Mouse (Mus musculus): ENCODE results near the gene Nkain2.

DNA sequence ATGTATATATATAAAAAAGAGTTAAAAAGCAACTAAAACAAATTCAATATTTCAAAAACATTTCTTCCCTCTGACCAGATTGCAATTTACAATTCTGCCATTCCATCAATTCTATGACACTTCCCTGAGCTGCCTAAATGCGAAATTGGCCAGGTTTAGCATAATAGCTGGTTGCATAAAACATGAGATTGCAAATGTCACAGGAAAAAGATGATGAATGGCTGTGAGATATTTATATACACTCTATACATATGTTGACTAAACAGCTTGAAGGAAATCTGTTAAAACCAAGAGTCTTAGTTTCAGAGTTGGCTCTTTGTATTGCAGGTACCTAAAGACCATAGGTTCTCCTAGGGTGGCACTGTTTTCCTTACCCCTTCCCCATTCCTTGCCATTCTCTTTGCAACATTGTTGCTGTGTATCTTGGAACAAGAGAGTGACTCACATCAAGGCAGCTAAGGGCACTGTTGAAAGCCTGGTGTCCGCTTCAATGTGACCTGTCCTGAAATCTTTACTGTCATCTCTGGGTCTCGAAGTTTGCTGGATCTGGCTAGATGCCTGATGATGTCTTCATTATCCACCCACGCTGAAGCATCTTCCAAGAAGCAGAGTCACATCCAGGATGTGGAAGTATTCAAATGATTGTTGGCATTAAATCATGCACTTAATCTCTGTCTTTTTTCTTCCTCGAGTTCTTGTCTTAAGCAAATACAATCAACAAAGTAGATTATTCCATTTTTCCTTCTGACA lies 837.5 kb downstream of the Nkain2 start:
- TF ChIP-seq POLR2A (IDR thresholded peaks at IDR 0.05; ENCODE audit: low read depth, low read length) (no peak), CTCF (conservative IDR thresholded peaks at IDR 0.05 in 1 of 2, IDR thresholded peaks at IDR 0.05 in 1 of 2; ENCODE audit: low read depth in 2 of 2, low read length in 2 of 2) (no peak), ELF1 (IDR thresholded peaks at IDR 0.05; ENCODE audit: low read depth, low read length) (no peak), RAD21 (IDR thresholded peaks at IDR 0.05; ENCODE audit: low read depth, low read length) (no peak)

All from CH12.LX (cell line).